Mouse (Mus musculus) forebrain, embryonic 13.5 days (tissue): ENCODE results near the gene Mpl. TPM values are rescaled to one million over a fixed set of nuclear protein-coding genes. Genes with fewer than 3 reads are reported as not detected.

ENCODE experiments used
- ATAC-seq: fragments of 200-750 bp; cut with Nextera tagmentation; 2 replicates; pipeline ENCODE4 v1.8.0; 2017
- H3K27ac ChIP-seq: fragments of 300-500 bp; sonication (generic); 2 replicates; pipeline ENCODE4 v1.5.1; 2015; ENCODE audit warnings: inconsistent platforms, mild to moderate bottlenecking, moderate library complexity
- H3K27me3 ChIP-seq: fragments of 300-500 bp; sonication (generic); 2 replicates; pipeline ENCODE4 v1.6.1; 2015; ENCODE audit warnings: mild to moderate bottlenecking, inconsistent platforms
- H3K36me3 ChIP-seq: fragments of 300-500 bp; sonication (generic); 2 replicates; pipeline ENCODE4 v1.6.1; 2015; ENCODE audit warnings: mild to moderate bottlenecking, inconsistent platforms; ENCODE audit not compliant: poor library complexity, severe bottlenecking
- H3K4me1 ChIP-seq: fragments of 300-500 bp; sonication (generic); 2 replicates; pipeline ENCODE4 v1.6.1; 2015; ENCODE audit warnings: inconsistent platforms
- H3K4me2 ChIP-seq: fragments of 300-500 bp; sonication (generic); 2 replicates; pipeline ENCODE4 v1.6.1; 2015; ENCODE audit warnings: inconsistent platforms, mild to moderate bottlenecking, moderate library complexity
- H3K4me3 ChIP-seq: fragments of 300-500 bp; sonication (generic); 2 replicates; pipeline ENCODE4 v1.5.1; 2015; ENCODE audit warnings: mild to moderate bottlenecking, inconsistent platforms
- H3K9ac ChIP-seq: fragments of 300-500 bp; sonication (generic); 2 replicates; pipeline ENCODE4 v1.6.1; 2015; ENCODE audit warnings: mild to moderate bottlenecking, inconsistent platforms
- H3K9me3 ChIP-seq: fragments of 300-500 bp; sonication (generic); replicated peaks from 2 replicates; pipeline ENCODE4 v1.6.1; 2016; ENCODE audit warnings: inconsistent platforms
- WGBS: fragments of 180-500 bp; shearing (Covaris S2); methylation state at CpG from one replicate; pipeline ENCODE4 v1.1.7; 2015; 5-methylcytosine and 5-hydroxymethylcytosine counted together
- polyA plus RNA-seq: library from polyadenylated mRNA; unstranded; fragments of >200 nt; fragmentation: Nextera tagmentation; extraction: Ambion mirVana; gene quantifications from 2 replicates; pipeline ENCODE4 v1.2.1, GENCODE M21; 2015

Gene Mpl
- polyA plus RNA-seq, 1 experiment from 2014 or later, result 0.08 TPM

- 85% methylated on average over 3 of the region's 3 CpGs for WGBS
Observed at GRCm38 (mm10) chr4:118396433-118396832, 60.9 kb downstream of the Mpl start.

GRCm38 (mm10) chr4:118395289-118395688 is 62.0 kb downstream of the Mpl start:
- no peak for ATAC-seq
- 92% methylated on average over 4 of the region's 4 CpGs for WGBS
- peaks cover 100% of the 10 kb centered on the region for H3K36me3 ChIP-seq

More at GRCm38 (mm10) chr4:118396433-118396832, 60.9 kb downstream of the Mpl start:
- no peaks in the 10 kb centered on the region for H3K27me3 ChIP-seq
- no peaks in the 10 kb centered on the region for H3K4me1 ChIP-seq
- H3K36me3 ChIP-seq, result peaks cover 100% of the 10 kb centered on the region
- no peak overlapping the region for H3K9ac ChIP-seq
- no peak overlapping the region for H3K4me3 ChIP-seq
- H3K9me3 ChIP-seq, result no peaks in the 10 kb centered on the region
- H3K4me2 ChIP-seq, result no peak overlapping the region
- no peak overlapping the region for H3K27ac ChIP-seq
- no peak for ATAC-seq

GRCm38 (mm10) chr4:118394505-118394904 is 62.8 kb downstream of the Mpl start:
- no peaks in the 10 kb centered on the region for H3K4me1 ChIP-seq
- H3K27ac ChIP-seq, result no peak overlapping the region
- peaks cover 100% of the 10 kb centered on the region for H3K36me3 ChIP-seq
- ATAC-seq, result no peak
- no peaks in the 10 kb centered on the region for H3K9me3 ChIP-seq
- no peaks in the 10 kb centered on the region for H3K27me3 ChIP-seq
- H3K9ac ChIP-seq, result no peak overlapping the region
- 93% methylated on average over 6 of the region's 6 CpGs for WGBS
- H3K4me2 ChIP-seq, result no peak overlapping the region
- no peak overlapping the region for H3K4me3 ChIP-seq

More at GRCm38 (mm10) chr4:118395289-118395688, 62.0 kb downstream of the Mpl start:
- Histone ChIP-seq H3K9ac (no peak overlapping the region), H3K27me3 (no peaks in the 10 kb centered on the region), H3K9me3 (no peaks in the 10 kb centered on the region), H3K27ac (no peak overlapping the region), H3K4me1 (no peaks in the 10 kb centered on the region), H3K4me3 (no peak overlapping the region), H3K4me2 (no peak overlapping the region)

Other genes starting within 250 kb of the Mpl start
- 62.9 and 76.1 TPM in 2 replicates for gene Ptprf, start 166.1 kb downstream of the Mpl start, polyA plus RNA-seq
- 10.0 and 12.6 TPM in 2 replicates for gene Szt2, start 48.2 kb downstream of the Mpl start, polyA plus RNA-seq
- gene Med8, start 48.2 kb downstream of the Mpl start, polyA plus RNA-seq, result 143 and 144 TPM in 2 replicates
- 24.1 and 24.3 TPM in 2 replicates for gene Elovl1, start 29.4 kb downstream of the Mpl start, polyA plus RNA-seq
- gene Cdc20, start 20.2 kb downstream of the Mpl start, polyA plus RNA-seq, result 251 and 259 TPM in 2 replicates
- gene Tie1, start 32.5 kb upstream of the Mpl start, polyA plus RNA-seq, result 11.6 and 11.9 TPM in 2 replicates
- 0.18 TPM in 1 of 2 replicates, not detected in the other for gene 2610528J11Rik, start 69.5 kb upstream of the Mpl start, polyA plus RNA-seq
- not detected in 2 replicates for gene Tmem125, start 86.5 kb upstream of the Mpl start, polyA plus RNA-seq
- gene Cfap57, start 163.3 kb upstream of the Mpl start, polyA plus RNA-seq, result 0.78 and 0.90 TPM in 2 replicates
- 147 and 168 TPM in 2 replicates for gene Ebna1bp2, start 163.3 kb upstream of the Mpl start, polyA plus RNA-seq
- gene Olfr62, start 201.4 kb upstream of the Mpl start, polyA plus RNA-seq, result not detected in 2 replicates
- not detected in 2 replicates for gene Olfr1342, start 235.2 kb upstream of the Mpl start, polyA plus RNA-seq
- not detected in 2 replicates for gene Olfr1341, start 246.0 kb upstream of the Mpl start, polyA plus RNA-seq